Mouse (Mus musculus): ENCODE measurements at regions not wholly inside any gene's neighbourhood (a gene's known extent, or its start where the extent isn't known, plus 50 kb on each side); places are given as distances from the start of the nearest gene placed in this dataset.

- DNase-seq (ENCODE audit: low spot score in 2 of 2) = no peak
Measured at GRCm38 (mm10) chr13:101032594-101032993, 199.4 kb upstream of the Slc30a5 start.

- DNase-seq (ENCODE audit: low spot score in 2 of 2) = no peak
Measured at GRCm38 (mm10) chr13:101026043-101026442, 192.8 kb upstream of the Slc30a5 start.

- no peak for DNase-seq (ENCODE audit: low spot score in 2 of 2)
Measured at GRCm38 (mm10) chr13:101025488-101025887, 192.3 kb upstream of the Slc30a5 start.

GRCm38 (mm10) chr13:101024971-101025370, 191.7 kb upstream of the Slc30a5 start:
- no peak for DNase-seq (ENCODE audit: low spot score in 2 of 2)

- DNase-seq (ENCODE audit: low spot score in 2 of 2) = no peak
Measured at GRCm38 (mm10) chr13:101019272-101019676, 186.0 kb upstream of the Slc30a5 start.

- DNase-seq (ENCODE audit: low spot score in 2 of 2) = no peak
Measured at GRCm38 (mm10) chr13:101017041-101017440, 183.8 kb upstream of the Slc30a5 start.

- no peak for DNase-seq (ENCODE audit: low spot score in 2 of 2)
Measured at GRCm38 (mm10) chr13:101016181-101016580, 183.0 kb upstream of the Slc30a5 start.

GRCm38 (mm10) chr13:101015435-101015834, 182.2 kb upstream of the Slc30a5 start:
- no peak for DNase-seq (ENCODE audit: low spot score in 2 of 2)

- no peak for DNase-seq (ENCODE audit: low spot score in 2 of 2)
Measured at GRCm38 (mm10) chr13:101013604-101014003, 180.4 kb upstream of the Slc30a5 start.

- DNase-seq (ENCODE audit: low spot score in 2 of 2) = no peak
Measured at GRCm38 (mm10) chr13:100990646-100991045, 157.4 kb upstream of the Slc30a5 start.

GRCm38 (mm10) chr13:100988671-100989531, 155.7 kb upstream of the Slc30a5 start:
- DNase-seq (ENCODE audit: low spot score in 2 of 2) = no peak

GRCm38 (mm10) chr13:100988116-100988515, 154.9 kb upstream of the Slc30a5 start:
- DNase-seq (ENCODE audit: low spot score in 2 of 2) = no peak

- DNase-seq (ENCODE audit: low spot score in 2 of 2) = no peak
Measured at GRCm38 (mm10) chr13:100975741-100976140, 142.5 kb upstream of the Slc30a5 start.

- DNase-seq (ENCODE audit: low spot score in 2 of 2) = no peak
Measured at GRCm38 (mm10) chr13:100971080-100972017, 138.1 kb upstream of the Slc30a5 start.

- no peak for DNase-seq (ENCODE audit: low spot score in 2 of 2)
Measured at GRCm38 (mm10) chr13:100962811-100963540, 129.7 kb upstream of the Slc30a5 start.

GRCm38 (mm10) chr13:100954598-100955251, 121.5 kb upstream of the Slc30a5 start:
- no peak for DNase-seq (ENCODE audit: low spot score in 2 of 2)

- no peak for DNase-seq (ENCODE audit: low spot score in 2 of 2)
Measured at GRCm38 (mm10) chr13:100954106-100954505, 120.9 kb upstream of the Slc30a5 start.

- DNase-seq (ENCODE audit: low spot score in 2 of 2) = no peak
Measured at GRCm38 (mm10) chr13:100951185-100951508, 117.9 kb upstream of the Slc30a5 start.

- DNase-seq (ENCODE audit: low spot score in 2 of 2) = no peak
Measured at GRCm38 (mm10) chr13:100950348-100951184, 117.3 kb upstream of the Slc30a5 start.
